Mouse (Mus musculus) retina, adult 2 months (tissue): ENCODE data around the gene Pacsin2.
"Not testable (repeated sequence)": the region's sequence is repeated elsewhere in the genome, so short reads cannot be mapped to it uniquely, and the experiment has no call there.

Experiments
- DNase-seq: peaks from one replicate; pipeline ENCODE4 v3.0.0-alpha.2; 2012; ENCODE audit warnings: low read depth, low spot score

Pacsin2 gene

DNA sequence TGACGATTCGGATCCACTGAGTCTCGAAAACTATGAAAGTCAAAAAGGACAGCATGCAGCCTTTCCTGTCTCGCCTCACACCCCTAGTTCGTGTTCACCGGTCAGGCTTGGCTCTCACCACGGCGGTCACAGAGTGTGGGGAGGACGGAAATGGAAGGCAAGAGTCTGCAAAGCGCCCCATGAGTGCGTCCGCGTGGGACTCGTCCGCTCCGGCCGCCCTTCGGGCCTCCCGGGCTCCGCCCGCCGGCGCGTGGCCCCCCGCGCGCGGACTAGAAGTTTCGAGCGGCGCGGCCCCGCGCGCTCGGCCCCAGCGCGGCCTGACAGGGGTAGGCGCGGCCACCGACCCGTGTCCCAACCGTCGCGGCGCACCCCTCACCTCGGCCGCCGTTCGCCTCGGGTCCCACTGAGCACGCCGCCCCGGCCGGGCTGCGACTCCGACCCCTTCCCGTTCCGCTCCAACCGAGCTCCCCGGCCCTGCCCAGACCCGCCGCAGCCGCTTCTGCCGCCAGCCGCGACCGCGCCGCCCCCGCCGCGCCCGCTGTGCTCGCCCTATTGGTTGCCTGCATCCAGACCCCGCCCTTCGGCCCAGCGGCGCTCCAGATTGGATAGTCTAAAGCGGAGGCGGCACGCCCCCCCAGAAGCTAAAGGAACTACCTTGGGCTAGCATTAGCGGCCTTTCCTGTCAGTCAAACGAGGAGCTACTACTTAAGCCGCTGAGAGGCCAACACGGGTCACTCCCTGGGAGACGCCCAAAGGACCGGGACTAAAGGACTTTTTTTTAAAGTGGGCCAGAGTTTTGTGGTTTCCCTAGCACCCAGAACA, at the start of gene Pacsin2:
Gene Pacsin2, minus strand, starts transcription at position 524 of the 822 bp plus-strand sequence.
- DNase-seq = peak; percentile 90

DNA sequence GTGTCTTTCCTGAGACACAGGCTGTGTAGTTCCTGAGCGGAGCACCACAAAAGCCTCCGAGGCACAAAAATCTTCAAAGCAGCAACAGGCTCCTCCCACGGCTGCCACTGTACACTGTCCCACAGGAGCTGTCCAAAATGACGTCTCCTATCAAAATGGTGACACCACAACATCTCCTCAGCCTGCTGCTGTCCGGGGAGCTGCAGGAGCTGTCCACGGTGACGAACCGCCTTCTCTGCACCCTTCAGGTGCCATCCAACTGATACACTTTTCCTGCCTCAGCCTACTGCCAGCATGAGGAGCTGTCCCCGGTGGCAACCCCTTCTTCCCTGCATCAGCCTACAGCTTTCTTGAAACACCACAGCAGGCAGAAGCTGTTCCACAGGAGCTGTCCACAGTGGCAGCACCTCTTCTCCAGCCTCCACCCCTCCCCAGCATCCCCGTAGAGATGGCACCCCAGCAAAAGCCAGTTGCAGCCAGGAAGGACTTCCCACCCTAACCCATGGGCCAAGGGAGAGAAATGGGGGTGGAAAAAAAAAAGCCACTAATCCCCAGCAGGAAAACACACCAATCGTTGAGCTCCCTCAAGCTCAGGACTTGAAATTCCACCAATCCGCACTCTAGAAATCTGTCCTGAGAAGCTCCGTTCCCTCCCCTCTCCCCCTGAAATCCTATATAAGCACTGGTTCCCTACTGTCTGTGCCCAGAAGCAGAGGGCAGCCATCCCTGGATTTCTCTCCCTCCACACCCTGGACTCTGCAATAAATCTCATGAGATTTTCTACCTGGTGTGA, 48.3 kb upstream of the Pacsin2 start:
- no peak for DNase-seq

DNA sequence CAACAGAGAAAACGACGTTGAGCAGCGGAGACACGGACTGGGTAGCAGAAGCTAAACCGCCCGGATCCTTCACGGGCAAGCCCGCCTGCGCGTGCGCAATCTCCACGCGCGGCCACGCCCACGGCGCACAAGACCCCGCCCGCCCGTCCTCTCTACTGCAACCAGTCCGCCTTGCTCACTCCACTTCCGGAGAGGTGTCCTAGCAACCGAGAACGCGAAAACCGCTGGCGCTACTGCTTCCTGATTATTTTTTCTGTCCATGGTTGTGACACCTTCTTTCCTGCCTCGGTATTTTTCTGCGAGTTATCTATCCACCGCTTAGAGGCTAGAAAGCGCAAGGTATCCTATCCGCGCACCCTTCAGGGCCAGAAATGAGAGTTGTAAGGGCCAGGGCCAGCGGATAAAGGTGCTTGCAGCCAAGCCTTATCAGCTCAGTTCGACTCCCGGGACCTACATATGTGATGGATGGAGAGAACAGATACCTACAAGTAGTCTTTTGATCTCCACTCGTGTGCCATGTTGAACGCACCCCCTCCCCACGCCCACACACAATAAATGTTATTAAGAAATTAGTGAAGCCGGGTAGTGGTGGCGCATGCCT, 46.5 kb upstream of the Pacsin2 start, which contains the start of gene Ttll1:
Gene Ttll1, minus strand, starts transcription at position 89 of the 601 bp plus-strand sequence.
- DNase-seq = peak; percentile 81

DNA sequence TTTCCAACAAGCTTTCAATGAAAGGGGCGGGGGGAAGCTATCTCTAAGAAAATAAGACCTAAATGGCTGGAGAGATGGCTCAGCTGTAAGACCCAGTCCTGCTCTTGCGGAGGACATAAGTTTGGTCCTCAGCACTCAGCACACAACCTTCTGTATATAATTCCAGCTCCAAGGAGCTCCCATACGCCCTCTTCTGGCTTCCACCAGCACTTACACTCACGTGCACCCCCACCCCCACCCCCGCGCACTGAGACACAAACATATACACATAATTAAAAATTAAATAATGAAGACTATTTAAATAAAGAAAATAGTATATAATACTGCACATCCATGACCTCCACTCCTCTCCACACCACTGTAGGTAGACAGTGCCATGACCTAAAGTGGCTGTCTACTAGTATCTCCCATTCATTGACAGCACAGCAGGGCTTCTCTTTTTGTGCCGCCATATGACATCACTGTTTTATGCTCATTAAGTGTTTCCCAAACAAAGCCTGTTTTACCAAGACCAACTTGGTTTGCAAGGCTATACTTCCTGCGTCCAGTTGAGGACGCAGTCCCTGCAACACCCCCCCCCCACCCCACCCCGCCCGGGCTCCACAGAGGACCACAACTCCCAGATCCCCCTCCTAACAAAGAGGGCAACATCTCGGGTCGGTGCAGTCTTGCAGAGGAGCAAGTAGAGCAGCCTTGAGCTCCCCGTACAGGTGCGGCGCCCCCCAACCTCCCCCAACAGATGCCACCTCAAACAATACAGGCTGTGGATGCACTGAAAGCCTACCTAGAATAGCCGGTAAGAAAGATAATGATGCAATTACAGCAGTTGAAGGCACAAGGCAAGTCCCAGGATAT, 45.8 kb upstream of the Pacsin2 start:
- DNase-seq = no peak

DNA sequence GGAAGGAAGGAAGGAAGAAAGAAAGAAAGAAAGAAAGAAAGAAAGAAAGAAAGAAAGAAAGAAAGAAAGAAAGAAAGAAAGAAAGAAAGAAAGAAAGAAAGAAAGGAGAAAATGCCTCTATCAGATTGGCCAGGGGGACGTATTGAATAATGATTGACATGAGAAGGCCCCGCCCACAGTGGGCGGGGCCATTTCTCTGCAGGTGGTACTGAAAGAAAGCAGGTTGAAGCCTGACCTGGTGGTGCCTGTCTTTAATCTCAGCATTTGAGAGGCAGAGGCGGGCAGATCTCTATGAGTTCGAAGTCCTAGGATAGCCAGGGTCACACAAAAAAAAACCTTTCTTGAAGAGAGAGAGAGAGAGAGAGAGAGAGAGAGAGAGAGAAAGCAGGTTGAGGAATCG, 37.1 kb upstream of the Pacsin2 start:
- not testable (repeated sequence) for DNase-seq

GRCm38 (mm10) chr15:83500352-83500751, 35.9 kb upstream of the Pacsin2 start:
- DNase-seq = no peak

DNA sequence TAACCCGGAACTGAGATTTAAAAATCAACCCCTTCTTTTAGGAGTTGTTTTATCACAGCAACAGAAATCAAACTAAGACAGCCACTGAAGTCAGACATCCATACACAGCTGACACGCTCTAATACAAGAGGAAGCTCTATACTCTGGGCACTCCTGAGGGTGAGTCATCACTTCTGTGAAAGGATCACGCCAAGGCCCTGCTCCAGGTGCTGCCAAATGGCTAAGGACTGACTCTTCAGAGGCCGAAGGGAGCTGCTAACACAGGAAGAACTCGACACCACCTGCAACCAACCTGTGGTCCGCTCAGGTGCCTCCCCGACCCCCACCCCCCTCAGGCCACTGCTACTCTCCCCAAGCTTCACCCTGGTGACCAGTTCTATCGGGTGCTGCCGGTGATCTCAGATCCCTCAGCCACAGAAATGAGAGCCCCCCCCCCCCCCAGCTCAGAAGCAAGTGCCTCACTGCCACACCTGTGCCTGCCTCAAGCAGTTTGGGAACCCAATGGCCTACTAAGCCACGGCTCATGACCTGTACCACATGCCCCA, 34.9 kb upstream of the Pacsin2 start:
- no peak for DNase-seq

DNA sequence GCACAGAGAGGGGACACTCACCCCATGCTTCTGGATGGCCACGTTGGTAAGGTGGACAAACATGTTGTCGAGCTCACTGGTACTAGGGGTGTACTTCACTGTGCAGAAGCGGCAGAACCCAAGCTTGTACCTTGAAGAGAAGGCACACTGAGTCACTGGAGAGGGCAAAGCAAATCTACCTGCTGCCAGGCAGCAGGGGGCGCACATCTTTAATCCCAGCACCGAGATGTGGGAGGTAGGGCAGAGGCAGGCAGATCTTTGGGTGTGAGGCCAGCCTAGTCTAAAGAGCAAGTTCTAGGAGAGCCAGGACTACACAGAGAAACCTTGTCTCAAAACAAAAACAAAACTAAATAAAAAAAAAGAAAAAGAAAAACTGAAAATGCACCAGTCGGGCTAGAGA, 32.9 kb upstream of the Pacsin2 start:
- DNase-seq = no peak

- DNase-seq = no peak
Measured at GRCm38 (mm10) chr15:83495787-83496367, 31.5 kb upstream of the Pacsin2 start.

DNA sequence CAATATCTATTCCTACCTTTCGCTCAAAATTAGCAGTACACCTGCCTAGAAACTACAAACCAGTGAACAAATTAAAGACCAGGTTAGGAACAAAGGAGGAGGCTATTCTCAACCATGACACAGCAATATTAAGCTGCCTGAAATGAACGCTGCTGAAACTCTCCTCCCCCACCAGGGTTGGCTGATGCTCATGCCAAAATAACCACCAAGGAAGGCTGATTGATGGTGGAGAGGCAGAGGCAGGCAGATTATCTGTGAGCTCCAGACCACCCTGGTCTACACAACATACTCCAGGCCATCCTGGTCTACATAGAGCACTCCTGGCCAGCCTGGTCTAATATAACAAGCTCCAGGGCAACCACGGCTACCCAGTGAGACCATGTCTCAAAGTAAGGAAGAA, 30.8 kb upstream of the Pacsin2 start:
- no peak for DNase-seq

DNA sequence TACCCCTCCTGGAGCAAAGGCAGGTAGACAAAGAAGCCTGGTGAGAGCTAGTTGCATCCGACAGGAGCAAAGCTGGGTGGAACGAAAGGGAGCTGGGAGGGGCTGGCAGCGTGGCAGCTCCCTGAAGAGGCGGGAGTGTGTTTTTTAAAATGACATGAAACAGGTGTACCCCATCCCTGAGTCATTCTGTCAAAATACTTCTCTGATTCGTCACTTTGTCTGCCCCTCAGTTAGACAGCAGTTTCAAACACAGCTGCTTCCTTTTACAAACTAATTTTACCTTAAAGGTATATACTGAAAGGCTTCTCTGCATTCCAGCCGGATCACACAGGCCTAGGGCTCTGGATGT, 30.1 kb upstream of the Pacsin2 start:
- DNase-seq = no peak

GRCm38 (mm10) chr15:83493856-83494571, 29.6 kb upstream of the Pacsin2 start:
- DNase-seq = no peak

DNA sequence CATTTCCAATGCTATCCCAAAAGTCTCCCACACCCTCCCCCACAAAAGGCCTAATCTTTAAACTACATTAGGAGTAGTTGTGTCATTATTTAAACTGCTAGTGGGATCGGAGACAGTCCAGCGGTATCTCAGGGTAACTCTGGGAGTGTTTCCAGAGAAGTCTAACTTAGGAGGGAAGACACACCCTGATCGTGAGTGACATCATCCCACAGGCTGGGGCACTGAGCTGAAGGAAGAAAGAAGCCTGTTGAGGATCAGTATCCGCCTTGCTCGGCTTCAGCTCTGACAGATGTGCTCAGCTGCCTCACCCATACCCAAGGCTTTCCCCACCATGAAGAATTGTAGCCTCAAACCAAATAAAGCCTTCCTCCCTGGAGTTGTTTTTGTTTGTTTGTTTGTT, 27.5 kb upstream of the Pacsin2 start:
- DNase-seq = no peak

DNA sequence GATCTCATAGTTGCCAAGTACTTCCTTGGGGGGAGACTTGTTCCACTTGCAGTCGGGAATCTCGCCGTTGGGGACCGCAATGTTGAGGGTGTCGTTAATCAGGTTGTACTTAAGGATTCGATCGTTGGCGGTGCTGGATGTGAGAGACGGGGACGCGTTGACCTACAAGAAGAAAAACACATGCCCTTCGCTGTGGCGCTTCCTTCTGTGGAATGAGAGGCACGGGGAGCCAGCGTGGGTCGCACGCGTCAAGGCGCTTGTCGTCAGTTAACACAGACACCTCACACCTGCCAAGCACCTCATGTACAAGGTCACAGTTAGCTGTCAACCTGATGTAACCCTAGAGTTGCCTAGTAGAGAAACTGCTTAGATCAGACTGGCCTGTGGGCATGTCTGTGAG, 25.1 kb upstream of the Pacsin2 start:
- no peak for DNase-seq

GRCm38 (mm10) chr15:83487477-83488115, 23.2 kb upstream of the Pacsin2 start:
- DNase-seq = no peak

- no peak for DNase-seq
Measured at GRCm38 (mm10) chr15:83484311-83484710, 19.9 kb upstream of the Pacsin2 start.

DNA sequence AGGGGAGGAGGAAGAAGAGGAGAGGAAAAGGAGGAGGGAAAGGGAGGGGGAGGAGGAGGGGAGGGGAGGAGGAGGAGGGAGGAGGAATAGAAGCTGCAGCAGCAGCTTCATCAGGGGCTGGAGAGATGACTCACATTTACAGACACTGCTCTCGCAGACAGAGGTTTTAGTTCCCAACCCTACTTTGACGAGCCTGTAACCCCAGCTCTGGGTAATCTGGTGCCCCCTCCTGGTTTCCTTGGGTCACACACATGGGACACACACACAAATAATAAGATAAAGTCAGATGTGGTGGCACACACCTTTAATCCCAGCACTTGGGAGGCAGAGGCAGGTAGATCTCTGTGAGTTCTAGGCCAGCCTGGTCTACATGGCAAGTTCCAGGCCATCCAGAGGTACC, 19.1 kb upstream of the Pacsin2 start:
- no peak for DNase-seq

- no peak for DNase-seq
Measured at GRCm38 (mm10) chr15:83482645-83483224, 18.3 kb upstream of the Pacsin2 start.

- no peak for DNase-seq
Measured at GRCm38 (mm10) chr15:83481236-83481780, 16.9 kb upstream of the Pacsin2 start.
